Mouse (Mus musculus) liver, adult 2 months (tissue): ENCODE measurements at regions not wholly inside any gene's neighbourhood (a gene's known extent, or its start where the extent isn't known, plus 50 kb on each side); places are given as distances from the start of the nearest gene placed in this dataset.

Source experiments
- DNase-seq: peaks from one replicate; pipeline ENCODE4 v3.0.0-alpha.2; 2011; ENCODE audit warnings: low read depth, low spot score; ENCODE audit errors: extremely low read depth
- H3K27ac ChIP-seq: fragments of 200-500 bp; replicated peaks from 2 replicates; pipeline ENCODE4 v1.5.1; 2012; ENCODE audit warnings: low read depth, mild to moderate bottlenecking, control low read depth, inconsistent platforms, low read length; ENCODE audit not compliant: insufficient read depth
- H3K27me3 ChIP-seq: fragments of 200-500 bp; 2 replicates; pipeline ENCODE4 v1.6.1; 2012; ENCODE audit warnings: mild to moderate bottlenecking, moderate library complexity, low read length, inconsistent platforms; ENCODE audit not compliant: control insufficient read depth, insufficient read depth
- H3K36me3 ChIP-seq: fragments of 200-500 bp; 2 replicates; pipeline ENCODE4 v1.6.1; 2012; ENCODE audit warnings: low read length, inconsistent platforms; ENCODE audit not compliant: control insufficient read depth, insufficient read depth
- H3K4me1 ChIP-seq: fragments of 200-500 bp; 2 replicates; pipeline ENCODE4 v1.6.1; 2011; ENCODE audit warnings: low read length; ENCODE audit not compliant: control insufficient read depth, insufficient read depth
- H3K4me3 ChIP-seq: fragments of 200-500 bp; 2 replicates; pipeline ENCODE4 v1.5.1; 2011; ENCODE audit warnings: low read depth, mild to moderate bottlenecking, control low read depth, low read length, moderate library complexity; ENCODE audit not compliant: insufficient read depth
- H3K79me2 ChIP-seq: fragments of 200-500 bp; 2 replicates; pipeline ENCODE4 v1.6.1; 2012; ENCODE audit warnings: inconsistent platforms, mild to moderate bottlenecking, low read length, moderate library complexity; ENCODE audit not compliant: control insufficient read depth, insufficient read depth
- H3K9ac ChIP-seq: fragments of 200-500 bp; 2 replicates; pipeline ENCODE4 v1.6.1; 2012; ENCODE audit warnings: low read depth, mild to moderate bottlenecking, control low read depth, inconsistent platforms, low read length
- CTCF ChIP-seq: fragments of 200-500 bp; IDR thresholded peaks from 2 replicates; pipeline ENCODE4 v1.5.1; 2011; ENCODE audit warnings: low read depth, low read length, control low read depth
- POLR2A ChIP-seq: fragments of 200-500 bp; IDR thresholded peaks from 2 replicates; pipeline ENCODE4 v1.6.1; 2011; ENCODE audit warnings: low read length, control low read depth; ENCODE audit not compliant: insufficient read depth; ENCODE audit errors: extremely low read depth
- WGBS: fragments of 180-500 bp; shearing (Covaris S2); methylation state at CpG from one replicate; pipeline ENCODE4 v1.1.7; 2018; 5-methylcytosine and 5-hydroxymethylcytosine counted together

GRCm38 (mm10) chr12:27962908-27963307, 589.3 kb downstream of the Dcdc2c start:
- Histone ChIP-seq H3K4me3 (no peak overlapping the region), H3K36me3 (no peaks in the 10 kb centered on the region), H3K27ac (no peak overlapping the region), H3K4me1 (no peaks in the 10 kb centered on the region), H3K79me2 (no peaks in the 10 kb centered on the region), H3K27me3 (no peaks in the 10 kb centered on the region), H3K9ac (no peak overlapping the region)
- no peak for DNase-seq
- TF ChIP-seq POLR2A (no peak), CTCF (no peak)
- 75% methylated on average over 3 of the region's 3 CpGs for WGBS

DNA sequence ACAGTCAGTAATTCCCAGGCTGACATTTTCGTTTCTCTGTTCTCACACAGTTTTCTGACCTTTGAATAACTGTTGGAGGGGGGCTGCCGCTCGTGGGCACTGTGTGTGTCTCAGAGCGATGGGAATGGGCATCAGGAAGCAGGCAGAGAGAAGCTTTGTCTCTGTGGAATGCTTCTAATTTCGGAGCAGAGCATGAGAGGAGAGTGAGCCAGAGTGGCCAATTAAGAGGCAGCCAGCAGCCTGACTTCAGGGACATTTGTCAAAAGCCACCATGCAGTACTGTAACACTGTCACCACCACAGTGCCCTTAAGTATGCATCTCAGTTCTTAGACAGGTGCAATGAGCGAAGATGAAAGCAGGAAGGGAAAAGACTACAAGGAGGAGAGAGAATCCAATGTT, 592.1 kb downstream of the Dcdc2c start:
- DNase-seq: no peak
- H3K79me2 ChIP-seq: no peaks in the 10 kb centered on the region
- H3K4me3 ChIP-seq: no peak overlapping the region
- no peak overlapping the region for H3K27ac ChIP-seq
- TF ChIP-seq CTCF: no peak
- TF ChIP-seq POLR2A: no peak
- WGBS: 60% methylated on average over 6 of the region's 6 CpGs
- no peaks in the 10 kb centered on the region for H3K36me3 ChIP-seq
- no peaks in the 10 kb centered on the region for H3K27me3 ChIP-seq
- no peaks in the 10 kb centered on the region for H3K4me1 ChIP-seq
- no peak overlapping the region for H3K9ac ChIP-seq

- 66% methylated on average over 3 of the region's 3 CpGs for WGBS
- no peak overlapping the region for H3K9ac ChIP-seq
- no peaks in the 10 kb centered on the region for H3K27me3 ChIP-seq
- DNase-seq: no peak
- no peaks in the 10 kb centered on the region for H3K36me3 ChIP-seq
- no peak overlapping the region for H3K27ac ChIP-seq
- TF ChIP-seq POLR2A: no peak
- TF ChIP-seq CTCF: no peak
- no peaks in the 10 kb centered on the region for H3K79me2 ChIP-seq
- H3K4me1 ChIP-seq: peaks cover 10% of the 10 kb centered on the region
- no peak overlapping the region for H3K4me3 ChIP-seq
These were observed 604.6 kb downstream of the Dcdc2c start for GRCm38 (mm10) chr12:27947646-27948045.

GRCm38 (mm10) chr12:27946866-27947459, 604.6 kb upstream of the Sox11 start:
- Histone ChIP-seq H3K4me1 (peaks cover 10% of the 10 kb centered on the region), H3K4me3 (no peak overlapping the region), H3K79me2 (no peaks in the 10 kb centered on the region), H3K36me3 (no peaks in the 10 kb centered on the region), H3K27ac (no peak overlapping the region), H3K9ac (no peak overlapping the region), H3K27me3 (no peaks in the 10 kb centered on the region)
- TF ChIP-seq CTCF: no peak
- no peak for TF ChIP-seq POLR2A
- peak; percentile 82 for DNase-seq
- 51% methylated on average over 7 of the region's 7 CpGs for WGBS

DNA sequence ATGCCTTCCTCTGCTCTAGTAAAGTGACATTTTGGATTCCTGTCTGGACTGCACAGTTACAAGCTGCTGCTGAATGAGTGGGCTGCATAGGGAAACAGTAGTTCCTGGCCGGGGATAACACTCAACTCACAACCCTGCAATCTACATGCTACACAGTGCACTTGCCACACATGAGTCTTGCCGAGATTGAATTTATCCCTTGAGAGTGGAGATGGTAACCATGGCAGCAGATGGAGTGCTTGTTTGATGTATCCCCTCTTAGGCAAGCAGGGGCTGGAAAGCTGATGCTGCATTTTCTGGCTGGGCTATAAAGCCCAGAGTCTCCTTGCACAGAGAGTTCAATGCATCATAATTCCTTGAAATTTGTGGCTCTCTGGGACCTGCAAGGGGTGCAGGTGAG, 603.0 kb upstream of the Sox11 start:
- Histone ChIP-seq H3K9ac (no peak overlapping the region), H3K79me2 (no peaks in the 10 kb centered on the region), H3K36me3 (no peaks in the 10 kb centered on the region), H3K4me1 (peaks cover 12% of the 10 kb centered on the region), H3K4me3 (no peak overlapping the region), H3K27me3 (no peaks in the 10 kb centered on the region), H3K27ac (no peak overlapping the region)
- no peak for DNase-seq
- 65% methylated on average over 2 of the region's 2 CpGs for WGBS
- TF ChIP-seq POLR2A (no peak), CTCF (no peak)

- peak; percentile 86 for DNase-seq
These were observed 598.7 kb upstream of the Sox11 start for GRCm38 (mm10) chr12:27941053-27941452.

More at GRCm38 (mm10) chr12:27941053-27941452, 598.7 kb upstream of the Sox11 start:
- 23% methylated on average over 1 of the region's 1 CpGs for WGBS
- Histone ChIP-seq H3K4me3 (no peak overlapping the region), H3K27ac (no peak overlapping the region), H3K9ac (no peak overlapping the region), H3K4me1 (peaks cover 2% of the 10 kb centered on the region; the same call in 1 of the 2 replicates), H3K79me2 (no peaks in the 10 kb centered on the region), H3K36me3 (no peaks in the 10 kb centered on the region), H3K27me3 (no peaks in the 10 kb centered on the region)
- TF ChIP-seq CTCF (no peak), POLR2A (no peak)
